Mouse (Mus musculus) stomach, postnatal 0 days (tissue): ENCODE data around the gene Pip5k1b.

Experiments used
- CTCF ChIP-seq: IDR thresholded peaks from 2 replicates; pipeline ENCODE4 v1.5.1; 2016; ENCODE audit warnings: antibody characterized with exemption, low read depth, mild to moderate bottlenecking, moderate library complexity
- EP300 ChIP-seq: optimal IDR thresholded peaks from 2 replicates; pipeline ENCODE3; 2016; ENCODE audit warnings: antibody characterized with exemption

GRCm38 (mm10) chr19:24523476-24524313 lies 32.0 kb downstream of the Pip5k1b start:
- TF ChIP-seq EP300 (no peak), CTCF (no peak)
